Mouse (Mus musculus) neural tube, embryonic 13.5 days (tissue): ENCODE measurements at regions not wholly inside any gene's neighbourhood (a gene's known extent, or its start where the extent isn't known, plus 50 kb on each side); places are given as distances from the start of the nearest gene placed in this dataset.
"Not testable (repeated sequence)": the region's sequence is repeated elsewhere in the genome, so short reads cannot be mapped to it uniquely, and the experiment has no call there.

Experiments used
- ATAC-seq: fragments of 200-750 bp; cut with Nextera tagmentation; 2 replicates; pipeline ENCODE4 v1.8.0; 2017; ENCODE audit warnings: low read depth, mild to moderate bottlenecking, moderate TSS enrichment, moderate library complexity
- H3K27ac ChIP-seq: fragments of 300-500 bp; sonication (generic); replicated peaks from 2 replicates; pipeline ENCODE4 v1.5.1; 2015; ENCODE audit warnings: moderate library complexity, mild to moderate bottlenecking, inconsistent platforms
- H3K27me3 ChIP-seq: fragments of 300-500 bp; sonication (generic); 2 replicates; pipeline ENCODE4 v1.6.1; 2015; ENCODE audit warnings: mild to moderate bottlenecking, inconsistent platforms
- H3K36me3 ChIP-seq: fragments of 300-500 bp; sonication (generic); 2 replicates; pipeline ENCODE4 v1.6.1; 2015; ENCODE audit warnings: mild to moderate bottlenecking, inconsistent platforms
- H3K4me1 ChIP-seq: fragments of 300-500 bp; sonication (generic); replicated peaks from 2 replicates; pipeline ENCODE4 v1.6.1; 2015; ENCODE audit warnings: inconsistent platforms
- H3K4me2 ChIP-seq: fragments of 300-500 bp; sonication (generic); 2 replicates; pipeline ENCODE4 v1.6.1; 2015; ENCODE audit warnings: inconsistent platforms, mild to moderate bottlenecking, moderate library complexity
- H3K4me3 ChIP-seq: fragments of 300-500 bp; sonication (generic); 2 replicates; pipeline ENCODE4 v1.5.1; 2015; ENCODE audit warnings: mild to moderate bottlenecking, inconsistent platforms
- H3K9ac ChIP-seq: fragments of 300-500 bp; sonication (generic); 2 replicates; pipeline ENCODE4 v1.6.1; 2015; ENCODE audit warnings: moderate library complexity, mild to moderate bottlenecking, inconsistent platforms
- H3K9me3 ChIP-seq: fragments of 300-500 bp; sonication (generic); 2 replicates; pipeline ENCODE4 v1.6.1; 2016; ENCODE audit warnings: inconsistent platforms
- WGBS: fragments of 180-500 bp; shearing (Covaris S2); methylation state at CpG from one replicate; pipeline ENCODE4 v1.1.7; 2015; 5-methylcytosine and 5-hydroxymethylcytosine counted together

GRCm38 (mm10) chr2:17946047-17946446, 50.7 kb downstream of the H2al2a start:
- no peak overlapping the region for H3K9ac ChIP-seq
- WGBS = 73% methylated on average over 12 of the region's 12 CpGs
- ATAC-seq = no peak

GRCm38 (mm10) chr2:17945369-17945915, 51.3 kb downstream of the H2al2a start:
- ATAC-seq = no peak
- Histone ChIP-seq H3K27me3 (no peaks in the 10 kb centered on the region), H3K36me3 (no peaks in the 10 kb centered on the region), H3K27ac (no peak overlapping the region), H3K4me3 (no peak overlapping the region), H3K9ac (no peak overlapping the region), H3K4me1 (no peaks in the 10 kb centered on the region), H3K9me3 (no peaks in the 10 kb centered on the region), H3K4me2 (no peak overlapping the region)
- 85% methylated on average over 7 of the region's 7 CpGs for whole genome bisulfite sequencing

More at GRCm38 (mm10) chr2:17946047-17946446, 50.7 kb downstream of the H2al2a start:
- H3K36me3 ChIP-seq = no peaks in the 10 kb centered on the region
- no peak overlapping the region for H3K4me3 ChIP-seq
- H3K27ac ChIP-seq = no peak overlapping the region
- H3K9me3 ChIP-seq = no peaks in the 10 kb centered on the region
- H3K27me3 ChIP-seq = no peaks in the 10 kb centered on the region
- H3K4me1 ChIP-seq = no peaks in the 10 kb centered on the region
- H3K4me2 ChIP-seq = no peak overlapping the region

GRCm38 (mm10) chr2:17943506-17943905, 53.3 kb downstream of the H2al2a start:
- H3K4me1 ChIP-seq = peaks cover 7% of the 10 kb centered on the region; the same call in 1 of the 2 replicates
- H3K36me3 ChIP-seq = no peaks in the 10 kb centered on the region
- 89% methylated on average over 11 of the region's 11 CpGs for WGBS
- no peak overlapping the region for H3K27ac ChIP-seq
- H3K27me3 ChIP-seq = no peaks in the 10 kb centered on the region
- no peak for ATAC-seq
- H3K9ac ChIP-seq = no peak overlapping the region
- no peak overlapping the region for H3K4me3 ChIP-seq
- no peak overlapping the region for H3K4me2 ChIP-seq
- no peaks in the 10 kb centered on the region for H3K9me3 ChIP-seq

- H3K36me3 ChIP-seq = no peaks in the 10 kb centered on the region
- H3K4me1 ChIP-seq = peaks cover 7% of the 10 kb centered on the region; the same call in 1 of the 2 replicates
- no peak for ATAC-seq
- no peak overlapping the region for H3K4me2 ChIP-seq
- no peak overlapping the region for H3K4me3 ChIP-seq
- WGBS = 80% methylated on average over 8 of the region's 8 CpGs
- no peaks in the 10 kb centered on the region for H3K9me3 ChIP-seq
- no peaks in the 10 kb centered on the region for H3K27me3 ChIP-seq
- H3K27ac ChIP-seq = no peak overlapping the region
- no peak overlapping the region for H3K9ac ChIP-seq
Measured at GRCm38 (mm10) chr2:17942528-17943387, 54.0 kb downstream of the H2al2a start.

GRCm38 (mm10) chr2:17941921-17942320, 54.8 kb downstream of the H2al2a start:
- Histone ChIP-seq H3K27ac (no peak overlapping the region), H3K9ac (no peak overlapping the region), H3K4me1 (peaks cover 7% of the 10 kb centered on the region; the same call in 1 of the 2 replicates), H3K4me2 (no peak overlapping the region), H3K4me3 (no peak overlapping the region), H3K36me3 (no peaks in the 10 kb centered on the region), H3K9me3 (no peaks in the 10 kb centered on the region), H3K27me3 (no peaks in the 10 kb centered on the region)
- WGBS = 92% methylated on average over 6 of the region's 6 CpGs
- no peak for ATAC-seq

- 62% methylated on average over 15 of the region's 16 CpGs for WGBS
- ATAC-seq, H3K36me3 ChIP-seq, H3K27ac ChIP-seq, H3K4me1 ChIP-seq, H3K27me3 ChIP-seq, H3K9ac ChIP-seq, H3K9me3 ChIP-seq, H3K4me3 ChIP-seq, H3K4me2 ChIP-seq: not testable (repeated sequence)
Measured at GRCm38 (mm10) chr2:17939857-17940848, 56.6 kb downstream of the H2al2a start.

- Histone ChIP-seq H3K4me3 (no peak overlapping the region), H3K27me3 (no peaks in the 10 kb centered on the region), H3K27ac (no peak overlapping the region), H3K9me3 (0 out of 2 replicates have a peak, but pooled peaks cover 4% of the 10 kb centered on the region), H3K36me3 (no peaks in the 10 kb centered on the region), H3K4me2 (no peak overlapping the region), H3K9ac (no peak overlapping the region), H3K4me1 (peaks cover 7% of the 10 kb centered on the region; the same call in 1 of the 2 replicates)
- 67% methylated on average over 4 of the region's 4 CpGs for WGBS
- ATAC-seq = no peak
Measured at GRCm38 (mm10) chr2:17939183-17939856, 57.4 kb downstream of the H2al2a start.

GRCm38 (mm10) chr2:17936527-17937139, 60.1 kb downstream of the H2al2a start:
- Histone ChIP-seq H3K27ac (no peak overlapping the region), H3K4me1 (peaks cover 17% of the 10 kb centered on the region), H3K9me3 (0 out of 2 replicates have a peak, but pooled peaks cover 4% of the 10 kb centered on the region), H3K36me3 (no peaks in the 10 kb centered on the region), H3K4me2 (no peak overlapping the region), H3K9ac (no peak overlapping the region), H3K4me3 (no peak overlapping the region), H3K27me3 (no peaks in the 10 kb centered on the region)
- ATAC-seq = no peak
- 79% methylated on average over 4 of the region's 4 CpGs for WGBS

- Histone ChIP-seq H3K4me2 (no peak overlapping the region), H3K4me3 (no peak overlapping the region), H3K9ac (no peak overlapping the region), H3K27me3 (no peaks in the 10 kb centered on the region), H3K36me3 (no peaks in the 10 kb centered on the region), H3K9me3 (0 out of 2 replicates have a peak, but pooled peaks cover 4% of the 10 kb centered on the region), H3K27ac (no peak overlapping the region), H3K4me1 (peaks cover 17% of the 10 kb centered on the region)
- WGBS = 83% methylated on average over 12 of the region's 12 CpGs
- no peak for ATAC-seq
Measured at GRCm38 (mm10) chr2:17935916-17936315, 60.8 kb downstream of the H2al2a start.

- Histone ChIP-seq H3K4me2 (no peak overlapping the region), H3K27me3 (no peaks in the 10 kb centered on the region), H3K4me3 (no peak overlapping the region), H3K27ac (no peak overlapping the region), H3K4me1 (peaks cover 17% of the 10 kb centered on the region), H3K9ac (no peak overlapping the region), H3K36me3 (no peaks in the 10 kb centered on the region), H3K9me3 (0 out of 2 replicates have a peak, but pooled peaks cover 4% of the 10 kb centered on the region)
- ATAC-seq = no peak
- 99% methylated on average over 6 of the region's 6 CpGs for WGBS
Measured at GRCm38 (mm10) chr2:17935466-17935865, 61.3 kb downstream of the H2al2a start.

- ATAC-seq = no peak
- 92% methylated on average over 10 of the region's 10 CpGs for WGBS
- Histone ChIP-seq H3K4me1 (peaks cover 17% of the 10 kb centered on the region), H3K4me3 (no peak overlapping the region), H3K4me2 (no peak overlapping the region), H3K9me3 (0 out of 2 replicates have a peak, but pooled peaks cover 10% of the 10 kb centered on the region), H3K27me3 (no peaks in the 10 kb centered on the region), H3K27ac (no peak overlapping the region), H3K9ac (no peak overlapping the region), H3K36me3 (no peaks in the 10 kb centered on the region)
Measured at GRCm38 (mm10) chr2:17934610-17935009, 62.1 kb downstream of the H2al2a start.
